Mouse (Mus musculus): ENCODE data around the gene Slc11a2. TPM values are rescaled to one million over a fixed set of nuclear protein-coding genes. Genes with fewer than 3 reads are reported as not detected.
"Not testable (repeated sequence)": the region's sequence is repeated elsewhere in the genome, so short reads cannot be mapped to it uniquely, and the experiment has no call there.

The Slc11a2 gene
- polyA plus RNA-seq, 1 experiment: 42.1 TPM

DNA sequence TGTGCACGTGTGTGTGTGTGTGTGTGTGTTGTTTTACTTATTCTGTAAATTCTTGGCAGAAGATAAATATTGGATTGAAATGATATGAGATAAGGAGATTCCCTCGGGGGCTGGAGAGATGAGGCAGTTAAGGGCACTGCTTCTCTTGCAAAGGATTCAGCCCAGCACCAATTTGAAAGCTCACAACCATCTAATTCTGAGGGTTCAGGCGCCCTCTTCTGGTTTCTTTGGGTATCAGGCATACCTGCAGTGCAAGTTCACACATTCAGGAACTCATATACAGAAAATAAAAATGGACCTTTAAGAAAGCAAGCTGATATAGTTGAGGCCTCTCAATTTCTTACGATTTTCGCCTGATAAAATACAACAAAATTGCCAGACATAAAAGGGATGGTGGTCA is 49.8 kb downstream of the Slc11a2 start:
- WGBS: 44% methylated on average over 5 of the region's 5 CpGs
- no peak for DNase-seq (ENCODE audit: low read depth, low spot score)

GRCm38 (mm10) chr15:100367119-100367518 is 57.8 kb downstream of the Slc11a2 start:
- 42% methylated on average over 7 of the region's 7 CpGs for WGBS
- DNase-seq (ENCODE audit: low read depth, low spot score): no peak

DNA sequence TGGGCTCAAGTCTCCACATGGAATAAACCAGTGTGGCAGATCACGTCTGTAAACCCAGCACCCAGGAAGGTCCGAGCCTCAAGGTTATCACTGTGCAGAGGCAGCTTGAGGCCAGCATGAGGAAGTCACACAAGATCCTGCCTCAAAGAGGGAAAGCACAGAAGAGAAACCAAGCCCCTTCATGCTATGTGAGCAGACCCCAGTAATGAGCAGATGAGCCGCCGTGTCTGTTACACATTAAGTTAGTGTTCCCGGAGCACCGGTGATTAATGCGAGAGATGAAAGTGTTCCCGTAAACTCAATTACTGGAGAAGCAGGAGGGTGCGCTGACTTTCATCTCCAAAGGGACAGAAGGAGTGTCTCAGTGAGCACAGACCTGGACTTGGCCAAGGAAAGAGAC is 58.9 kb downstream of the Slc11a2 start:
- 60% methylated on average over 9 of the region's 9 CpGs for WGBS
- DNase-seq (ENCODE audit: low read depth, low spot score): not testable (repeated sequence)

DNA sequence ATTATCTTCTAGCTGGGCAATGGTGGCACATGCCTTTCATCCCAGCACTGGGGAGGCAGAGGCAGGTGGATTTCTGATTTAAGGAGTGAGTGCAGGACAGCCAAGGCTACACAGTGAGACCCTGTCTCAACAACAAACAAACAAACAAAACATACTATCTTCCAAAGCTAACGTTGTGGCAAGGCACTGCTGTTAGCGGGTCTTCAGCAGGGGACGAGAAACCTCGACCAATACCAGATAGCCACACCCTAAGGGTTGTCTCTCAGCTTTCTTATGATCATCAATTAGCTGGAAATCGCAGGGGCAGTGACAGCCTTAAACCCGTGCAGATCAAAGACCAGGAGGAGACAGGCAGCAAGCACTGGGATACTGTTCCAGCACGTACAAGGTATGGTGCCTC is 60.6 kb downstream of the Slc11a2 start, which contains the start of gene Higd1c:
TSS of gene Higd1c (plus strand) at position 301 of the 400 bp plus-strand sequence.
- 85% methylated on average over 7 of the region's 7 CpGs for WGBS
- DNase-seq (ENCODE audit: low read depth, low spot score): no peak

GRCm38 (mm10) chr15:100355876-100356275 is 69.0 kb downstream of the Slc11a2 start:
- DNase-seq (ENCODE audit: low read depth, low spot score): no peak
- whole genome bisulfite sequencing: 27% methylated on average over 5 of the region's 5 CpGs

- 94% methylated on average over 22 of the region's 22 CpGs for WGBS
- DNase-seq (ENCODE audit: low read depth, low spot score): not testable (repeated sequence)
Observed at GRCm38 (mm10) chr15:100353399-100353798, 71.5 kb downstream of the Slc11a2 start.

DNA sequence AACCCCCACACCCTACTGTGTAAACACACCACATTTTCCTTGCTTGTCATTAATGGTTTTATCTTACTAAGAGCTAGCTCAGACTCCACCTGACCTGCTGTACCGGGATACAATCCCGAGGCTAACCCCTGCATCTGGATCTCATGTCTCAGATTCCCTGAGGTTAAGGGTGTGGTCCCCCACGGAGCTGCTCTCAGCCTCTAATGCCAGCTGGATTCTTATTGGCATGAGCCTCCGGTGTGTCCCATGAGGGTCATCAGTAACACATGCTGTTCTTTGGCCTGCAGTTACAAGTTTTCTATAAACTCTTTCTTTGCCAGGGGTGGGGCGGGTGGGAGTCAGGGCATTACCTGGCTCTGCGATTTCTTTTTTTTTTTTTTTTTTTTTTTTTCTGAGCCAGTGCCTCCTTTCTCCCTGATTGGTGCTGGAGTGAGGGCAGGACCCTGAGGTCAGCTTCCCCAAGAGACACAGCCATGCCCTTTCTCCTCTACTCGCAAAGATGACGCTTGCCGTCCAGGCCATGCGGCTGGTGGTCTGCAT is 72.1 kb downstream of the Slc11a2 start, which contains the start of the genes Methig1 and Mettl7a2:
TSS of gene Methig1 (plus strand) at position 439 of the 540 bp plus-strand sequence.
TSS of gene Mettl7a2 (plus strand) at position 490 of the 540 bp plus-strand sequence.
- 49% methylated on average over 10 of the region's 10 CpGs for WGBS
- no peak for DNase-seq (ENCODE audit: low read depth, low spot score)

DNA sequence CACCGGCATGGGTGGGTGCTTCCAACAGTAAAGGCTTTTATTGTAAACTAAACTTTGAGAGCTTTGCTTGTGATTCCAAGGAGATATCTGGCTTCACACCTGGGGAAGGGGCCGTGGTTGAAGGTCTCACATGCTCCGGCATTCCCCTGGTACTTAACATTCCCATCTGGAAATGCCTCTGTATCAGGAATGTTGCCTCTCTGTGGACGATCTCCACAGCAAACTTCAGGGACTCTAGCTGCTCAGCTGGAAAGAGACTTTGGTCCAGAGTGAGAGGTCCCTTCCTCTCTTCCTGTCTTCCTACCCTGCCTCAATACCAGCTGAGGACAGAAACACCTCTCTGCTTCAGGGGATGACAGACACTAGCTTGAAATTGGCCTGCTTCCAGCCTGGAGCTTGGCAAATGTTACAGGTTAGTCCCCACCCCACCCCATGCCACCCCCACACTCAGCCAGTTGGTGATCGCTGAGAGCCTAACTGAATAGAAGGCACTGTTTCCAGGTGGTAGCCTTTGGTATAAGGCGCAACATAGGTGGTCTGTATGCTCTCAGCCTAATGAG is 73.3 kb downstream of the Slc11a2 start:
- 54% methylated on average over 6 of the region's 6 CpGs for WGBS
- DNase-seq (ENCODE audit: low read depth, low spot score): no peak

DNA sequence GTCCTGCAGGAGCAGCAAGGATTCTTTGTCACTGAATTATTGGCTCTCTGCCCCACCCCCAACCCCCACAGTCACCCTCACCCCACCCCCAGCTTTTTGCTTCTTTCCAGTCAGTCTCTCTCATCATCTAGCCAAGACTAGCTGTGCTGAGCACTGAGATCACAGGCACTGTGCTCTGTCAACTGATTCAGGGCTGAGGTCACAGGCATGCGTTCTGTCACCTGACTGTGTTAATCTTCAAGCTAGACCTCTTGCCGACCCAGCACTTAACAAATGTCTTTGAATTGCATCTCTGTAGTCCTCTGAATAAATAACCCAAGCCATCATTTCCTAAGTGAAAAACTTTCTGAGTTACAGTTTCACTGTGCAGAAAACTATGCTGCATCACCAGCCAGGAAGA is 75.4 kb downstream of the Slc11a2 start:
- WGBS: 27% methylated on average over 2 of the region's 2 CpGs

GRCm38 (mm10) chr15:100346761-100347160 is 78.1 kb downstream of the Slc11a2 start:
- 51% methylated on average over 14 of the region's 14 CpGs for WGBS
- DNase-seq (ENCODE audit: low read depth, low spot score): no peak

More for the DNA sequence above, 75.4 kb downstream of the Slc11a2 start:
- no peak for DNase-seq (ENCODE audit: low read depth, low spot score)

- no peak for DNase-seq (ENCODE audit: low read depth, low spot score)
Observed at GRCm38 (mm10) chr15:100345484-100345883, 79.4 kb downstream of the Slc11a2 start.

DNA sequence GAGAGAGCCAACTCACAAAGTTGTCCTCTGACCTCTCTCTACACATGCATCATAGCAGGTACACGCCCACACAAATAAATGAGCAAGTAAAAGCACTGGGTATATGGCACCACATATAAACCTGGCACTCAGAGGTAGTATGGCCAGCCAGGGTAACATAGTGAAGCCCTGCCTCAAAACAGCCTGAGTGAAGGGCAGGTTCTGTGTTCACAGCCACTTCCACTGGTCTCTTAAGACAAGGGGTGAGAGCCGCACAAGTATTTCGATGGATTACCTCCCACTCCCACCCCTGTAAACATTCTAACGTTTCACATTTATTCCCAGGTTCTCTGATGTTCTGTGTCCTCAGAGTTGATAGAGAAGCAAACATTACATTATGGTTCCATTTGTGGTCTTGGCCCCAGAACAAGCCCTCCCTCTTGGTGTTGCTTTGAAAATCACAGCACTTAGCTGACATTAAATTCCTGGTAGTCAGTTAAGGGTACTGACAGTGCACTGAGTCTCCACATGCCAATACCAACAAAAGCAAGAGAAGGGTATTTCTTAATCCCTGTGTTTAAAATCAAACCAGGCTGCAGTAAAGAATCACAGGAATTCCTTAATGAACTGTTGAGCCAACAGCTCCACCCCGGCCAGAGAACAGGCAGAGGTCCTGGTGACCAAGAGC is 83.4 kb downstream of the Slc11a2 start:
- 37% methylated on average over 5 of the region's 5 CpGs for WGBS

More for the DNA sequence above, 83.4 kb downstream of the Slc11a2 start:
- DNase-seq (ENCODE audit: low read depth, low spot score): not testable (repeated sequence)

Other genes with a start within 250 kb of the Slc11a2 start
- 32.9 and 35.7 TPM in 2 replicates for gene Atf1, start 197.3 kb downstream of the Slc11a2 start, polyA plus RNA-seq (2012; rRNA removed)
- not detected in 2 replicates for gene Tmprss12, start 144.2 kb downstream of the Slc11a2 start, polyA plus RNA-seq (2012; rRNA removed)
- 22.8 and 24.8 TPM in 2 replicates for gene Mettl7a1, start 120.9 kb downstream of the Slc11a2 start, polyA plus RNA-seq (2012; rRNA removed)
- gene Mettl7a3, start 90.1 kb downstream of the Slc11a2 start, polyA plus RNA-seq (2012; rRNA removed): not detected in 2 replicates
- not detected in 2 replicates for gene Methig1, start 71.9 kb downstream of the Slc11a2 start, polyA plus RNA-seq (2012; rRNA removed)
- not detected in 2 replicates for gene Mettl7a2, start 71.9 kb downstream of the Slc11a2 start, polyA plus RNA-seq (2012; rRNA removed)
- not detected in 2 replicates for gene Higd1c, start 60.5 kb downstream of the Slc11a2 start, polyA plus RNA-seq (2012; rRNA removed)
- 0.07 and 0.18 TPM in 2 replicates for gene Gm5475, start 2.9 kb downstream of the Slc11a2 start, polyA plus RNA-seq (2012; rRNA removed)
- gene Letmd1, start 44.0 kb upstream of the Slc11a2 start, polyA plus RNA-seq (2012; rRNA removed): 30.1 and 36.7 TPM in 2 replicates
- 1.3 and 1.4 TPM in 2 replicates for gene Csrnp2, start 70.4 kb upstream of the Slc11a2 start, polyA plus RNA-seq (2012; rRNA removed)
- 3.4 and 4.0 TPM in 2 replicates for gene Tfcp2, start 126.9 kb upstream of the Slc11a2 start, polyA plus RNA-seq (2012; rRNA removed)
- 4.0 and 6.0 TPM in 2 replicates for gene Pou6f1, start 174.9 kb upstream of the Slc11a2 start, polyA plus RNA-seq (2012; rRNA removed)
- gene Dazap2, start 190.3 kb upstream of the Slc11a2 start, polyA plus RNA-seq (2012; rRNA removed): 646 and 817 TPM in 2 replicates
- 191 and 206 TPM in 2 replicates for gene Smagp, start 211.9 kb upstream of the Slc11a2 start, polyA plus RNA-seq (2012; rRNA removed)
- 4.5 and 9.9 TPM in 2 replicates for gene Bin2, start 244.5 kb upstream of the Slc11a2 start, polyA plus RNA-seq (2012; rRNA removed)